Mouse (Mus musculus) midbrain, embryonic 14.5 days (tissue): Measurements from ENCODE around the gene Pcgf6. TPM values are rescaled to one million over a fixed set of nuclear protein-coding genes. Genes with fewer than 3 reads are reported as not detected.
A peak's percentile ranks its signal among the peaks of the same experiment; 100 is the strongest.

ENCODE experiments used
- ATAC-seq: fragments of 200-750 bp; cut with Nextera tagmentation; 2 replicates; pipeline ENCODE4 v1.8.0; 2017; ENCODE audit warnings: moderate number of reproducible peaks, moderate library complexity; ENCODE audit not compliant: low FRiP score, low TSS enrichment
- DNase-seq: peaks from one replicate; pipeline ENCODE4 v3.0.0-alpha.2; 2015
- H3K27ac ChIP-seq: fragments of 300-500 bp; sonication (generic); replicated peaks from 2 replicates; pipeline ENCODE4 v1.5.1; 2014; ENCODE audit warnings: mild to moderate bottlenecking, low read depth, low read length, moderate library complexity
- H3K27me3 ChIP-seq: fragments of 300-500 bp; sonication (generic); 2 replicates; pipeline ENCODE4 v1.6.1; 2014; ENCODE audit warnings: low read length, control low read depth, mixed read lengths; ENCODE audit not compliant: control insufficient read depth, insufficient read depth
- H3K36me3 ChIP-seq: fragments of 300-500 bp; sonication (generic); 2 replicates; pipeline ENCODE4 v1.6.1; 2014; ENCODE audit warnings: low read length, control low read depth; ENCODE audit not compliant: control insufficient read depth, insufficient read depth
- H3K4me1 ChIP-seq: fragments of 300-500 bp; sonication (generic); 2 replicates; pipeline ENCODE4 v1.6.1; 2014; ENCODE audit warnings: mild to moderate bottlenecking, antibody characterized with exemption, low read length, control low read depth; ENCODE audit not compliant: control insufficient read depth, insufficient read depth
- H3K4me2 ChIP-seq: fragments of 300-500 bp; sonication (generic); 2 replicates; pipeline ENCODE4 v1.6.1; 2014; ENCODE audit warnings: mild to moderate bottlenecking, low read length, moderate library complexity
- H3K4me3 ChIP-seq: fragments of 300-500 bp; sonication (generic); replicated peaks from 2 replicates; pipeline ENCODE4 v1.5.1; 2014; ENCODE audit warnings: low read depth, low read length
- H3K9ac ChIP-seq: fragments of 300-500 bp; sonication (generic); replicated peaks from 2 replicates; pipeline ENCODE4 v1.6.1; 2014; ENCODE audit warnings: mild to moderate bottlenecking, low read length, moderate library complexity
- H3K9me3 ChIP-seq: fragments of 300-500 bp; sonication (generic); 2 replicates; pipeline ENCODE4 v1.6.1; 2016; ENCODE audit warnings: low read length, control low read depth, mixed read lengths; ENCODE audit not compliant: control insufficient read depth
- WGBS: fragments of 180-500 bp; shearing (Covaris S2); extraction: QIAGEN DNeasy Blood & Tissue Kit; methylation state at CpG from one replicate; pipeline ENCODE4 v1.1.7; 2014; 5-methylcytosine and 5-hydroxymethylcytosine counted together
- polyA plus RNA-seq: library from polyadenylated mRNA; unstranded; fragments of >200 nt; fragmentation: Nextera tagmentation; extraction: Ambion mirVana; gene quantifications from 2 replicates; pipeline ENCODE4 v1.2.1, GENCODE M21; 2014

Gene Pcgf6
- 32.2 and 33.6 TPM in 2 replicates for polyA plus RNA-seq

- peak within 1 kb of the TSS; percentile 94 for H3K27ac ChIP-seq
- peak within 1 kb of the TSS; percentile 81 for H3K4me3 ChIP-seq
- no peaks in the 10 kb centered on the region for H3K9me3 ChIP-seq
- peaks cover 13% of the 10 kb centered on the region for H3K4me1 ChIP-seq
- H3K4me2 ChIP-seq: peak within 1 kb of the TSS; percentile 62
- H3K36me3 ChIP-seq: peaks cover 21% of the 10 kb centered on the region
- peak; percentile 94 for DNase-seq
- peak; percentile 90 for ATAC-seq
- H3K9ac ChIP-seq: peak within 1 kb of the TSS; percentile 91
- no peaks in the 10 kb centered on the region for H3K27me3 ChIP-seq
- WGBS: under 1% methylated on average over 75 of the region's 75 CpGs
Measured at GRCm38 (mm10) chr19:47050271-47051032, at the start of gene Pcgf6. Pcgf6 (minus strand) TSS chr19:47050906.

- Histone ChIP-seq H3K36me3 (peaks cover 30% of the 10 kb centered on the region), H3K4me1 (peaks cover 11% of the 10 kb centered on the region), H3K9me3 (no peaks in the 10 kb centered on the region), H3K4me2 (peak within 1 kb of the TSS; percentile 83), H3K9ac (peak within 1 kb of the TSS; percentile 96), H3K4me3 (peak within 1 kb of the TSS; percentile 93), H3K27ac (peak within 1 kb of the TSS; percentile 85), H3K27me3 (no peaks in the 10 kb centered on the region)
- peak; percentile 99 for DNase-seq
- under 1% methylated on average over 56 of the region's 56 CpGs for WGBS
- ATAC-seq: peak; percentile 100
Measured at GRCm38 (mm10) chr19:47090550-47091156, 39.9 kb upstream of the Pcgf6 start, which contains the start of the genes Usmg5 and Pdcd11. Usmg5 (minus strand) TSS chr19:47090647. Pdcd11 (plus strand) TSS chr19:47090768.

- H3K4me1 ChIP-seq: peaks cover 11% of the 10 kb centered on the region
- H3K27me3 ChIP-seq: no peaks in the 10 kb centered on the region
- peak overlapping the region; percentile 85 for H3K27ac ChIP-seq
- peak overlapping the region; percentile 93 for H3K4me3 ChIP-seq
- WGBS: 3% methylated on average over 36 of the region's 36 CpGs
- no peaks in the 10 kb centered on the region for H3K9me3 ChIP-seq
- ATAC-seq (peak; percentile 68), DNase-seq (peak; percentile 8)
- H3K4me2 ChIP-seq: peak overlapping the region; percentile 83
- H3K9ac ChIP-seq: peak overlapping the region; percentile 96
- H3K36me3 ChIP-seq: peaks cover 28% of the 10 kb centered on the region
Measured at GRCm38 (mm10) chr19:47089718-47090525, 39.2 kb upstream of the Pcgf6 start.

DNA sequence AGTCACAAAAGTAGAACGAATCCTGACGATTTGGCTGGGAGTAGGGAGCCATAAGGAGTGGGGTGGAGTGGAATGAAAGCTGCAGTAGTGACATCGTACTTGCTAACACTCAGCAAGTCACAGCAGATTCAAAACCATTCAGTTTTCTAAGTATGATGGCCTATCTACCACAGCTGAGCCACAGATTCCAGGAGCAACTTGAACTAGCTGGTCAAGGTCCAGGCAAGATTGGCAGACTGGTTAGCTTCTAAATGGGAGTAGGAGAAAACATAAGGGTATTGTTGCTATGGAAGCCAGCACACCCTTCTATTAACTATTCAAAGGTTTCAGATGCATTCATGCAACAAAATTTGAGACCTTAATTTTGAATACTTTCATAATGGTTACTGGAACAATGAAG, 37.5 kb upstream of the Pcgf6 start:
- DNase-seq (no peak), ATAC-seq (no peak)
- no peak overlapping the region for H3K9ac ChIP-seq
- no peak overlapping the region for H3K4me3 ChIP-seq
- H3K27ac ChIP-seq: no peak overlapping the region
- H3K36me3 ChIP-seq: peaks cover 29% of the 10 kb centered on the region
- H3K4me1 ChIP-seq: peaks cover 11% of the 10 kb centered on the region
- H3K4me2 ChIP-seq: no peak overlapping the region
- H3K9me3 ChIP-seq: no peaks in the 10 kb centered on the region
- WGBS: 94% methylated on average over 3 of the region's 3 CpGs
- no peaks in the 10 kb centered on the region for H3K27me3 ChIP-seq

DNA sequence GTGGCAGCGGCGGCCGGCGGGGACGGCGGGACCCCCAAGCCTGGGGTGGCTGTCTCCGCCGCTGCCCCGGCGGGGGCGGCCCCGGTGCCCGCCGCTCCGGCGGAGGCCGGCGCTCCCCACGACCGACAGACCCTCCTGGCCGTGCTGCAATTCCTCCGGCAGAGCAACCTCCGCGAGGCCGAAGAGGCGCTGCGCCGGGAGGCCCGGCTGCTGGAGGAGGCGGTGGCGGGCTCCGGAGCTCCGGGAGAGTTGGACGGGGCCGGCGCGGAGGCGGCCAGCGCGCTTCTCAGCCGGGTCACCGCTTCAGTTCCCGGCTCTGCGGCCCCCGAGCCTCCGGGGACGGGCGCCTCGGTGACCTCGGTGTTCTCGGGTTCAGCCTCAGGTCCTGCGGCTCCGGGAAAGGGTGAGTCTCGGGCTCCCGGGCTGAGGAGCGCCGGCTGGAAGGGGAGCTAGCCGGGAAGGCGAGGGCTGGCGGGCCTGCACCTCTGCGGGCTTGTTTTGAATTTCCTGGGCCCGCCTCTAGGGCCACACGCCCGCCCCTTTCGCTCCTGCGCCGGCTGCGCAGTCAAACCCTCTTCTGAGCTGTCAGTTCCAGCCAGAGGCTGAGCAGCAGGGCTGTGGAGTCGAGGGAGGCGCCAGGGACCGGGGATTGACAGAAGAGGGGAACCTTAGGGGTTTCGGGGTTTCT, 17.4 kb upstream of the Pcgf6 start:
- H3K27me3 ChIP-seq: no peaks in the 10 kb centered on the region
- peaks cover 23% of the 10 kb centered on the region for H3K36me3 ChIP-seq
- H3K27ac ChIP-seq: peak overlapping the region; percentile 89
- peak; percentile 93 for ATAC-seq
- H3K4me2 ChIP-seq: peak overlapping the region; percentile 74
- peak overlapping the region; percentile 98 for H3K4me3 ChIP-seq
- H3K9me3 ChIP-seq: no peaks in the 10 kb centered on the region
- peak; percentile 88 for DNase-seq
- H3K9ac ChIP-seq: peak overlapping the region; percentile 88
- peaks cover 8% of the 10 kb centered on the region; the same call in 1 of the 2 replicates for H3K4me1 ChIP-seq
- under 1% methylated on average over 72 of the region's 72 CpGs for whole genome bisulfite sequencing

DNA sequence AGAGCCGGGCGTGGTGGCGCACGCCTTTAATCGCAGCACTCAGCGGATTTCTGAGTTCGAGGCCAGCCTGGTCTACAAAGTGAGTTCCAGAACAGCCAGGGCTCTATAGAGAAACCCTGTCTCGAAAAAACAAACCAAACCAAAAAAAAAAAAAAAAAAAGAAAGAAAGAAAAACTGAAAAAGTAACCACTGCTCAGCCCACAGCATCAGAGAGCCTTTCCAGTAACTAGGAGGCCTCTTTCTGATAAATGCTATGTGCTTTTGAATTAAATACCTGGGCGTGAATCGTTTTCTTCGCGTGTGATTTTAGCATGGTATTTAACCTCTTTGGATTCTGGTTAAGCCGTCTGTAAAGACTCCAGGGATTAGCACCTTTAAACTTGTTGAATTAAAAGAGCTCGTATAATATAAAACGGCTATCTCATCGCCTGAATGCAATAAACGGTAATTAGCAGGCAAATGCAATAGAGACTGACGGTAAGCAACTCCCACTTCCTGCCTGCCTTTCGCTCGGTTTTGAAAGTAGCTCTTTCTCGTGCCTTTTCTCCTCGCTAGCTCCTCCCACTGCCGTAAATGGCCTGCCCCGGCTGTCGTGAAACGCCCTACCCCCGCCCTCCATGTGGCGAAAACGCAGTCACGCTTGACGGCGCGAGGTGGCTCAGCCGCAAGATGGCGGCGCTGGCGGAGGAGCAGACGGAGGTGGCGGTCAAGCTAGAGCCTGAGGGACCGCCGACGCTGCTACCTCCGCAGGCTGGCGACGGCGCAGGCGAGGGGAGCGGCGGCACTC, 16.6 kb upstream of the Pcgf6 start, which contains the start of gene Taf5:
Taf5 (plus strand) TSS at position 651 of the 787 bp plus-strand sequence.
- peak; percentile 98 for DNase-seq
- peak; percentile 84 for ATAC-seq
- Histone ChIP-seq H3K4me3 (peak within 1 kb of the TSS; percentile 98), H3K4me2 (peak within 1 kb of the TSS; percentile 74), H3K27ac (peak within 1 kb of the TSS; percentile 89), H3K4me1 (peaks cover 8% of the 10 kb centered on the region; the same call in 1 of the 2 replicates), H3K9ac (peak within 1 kb of the TSS; percentile 88), H3K9me3 (no peaks in the 10 kb centered on the region), H3K27me3 (no peaks in the 10 kb centered on the region), H3K36me3 (peaks cover 16% of the 10 kb centered on the region)
- 11% methylated on average over 49 of the region's 49 CpGs for WGBS

- H3K4me1 ChIP-seq: peaks cover 8% of the 10 kb centered on the region; the same call in 1 of the 2 replicates
- peaks cover 3% of the 10 kb centered on the region; the same call in 1 of the 2 replicates for H3K36me3 ChIP-seq
- DNase-seq: no peak
- no peaks in the 10 kb centered on the region for H3K9me3 ChIP-seq
- ATAC-seq: no peak
- H3K27ac ChIP-seq: no peak overlapping the region
- no peaks in the 10 kb centered on the region for H3K27me3 ChIP-seq
- no peak overlapping the region for H3K4me2 ChIP-seq
- H3K9ac ChIP-seq: no peak overlapping the region
- WGBS: 95% methylated on average over 3 of the region's 3 CpGs
- no peak overlapping the region for H3K4me3 ChIP-seq
Measured at GRCm38 (mm10) chr19:47065860-47066259, 15.2 kb upstream of the Pcgf6 start.
